8 mouse cellular contexts compared by ENCODE assay signal in the genomic region with DNA sequence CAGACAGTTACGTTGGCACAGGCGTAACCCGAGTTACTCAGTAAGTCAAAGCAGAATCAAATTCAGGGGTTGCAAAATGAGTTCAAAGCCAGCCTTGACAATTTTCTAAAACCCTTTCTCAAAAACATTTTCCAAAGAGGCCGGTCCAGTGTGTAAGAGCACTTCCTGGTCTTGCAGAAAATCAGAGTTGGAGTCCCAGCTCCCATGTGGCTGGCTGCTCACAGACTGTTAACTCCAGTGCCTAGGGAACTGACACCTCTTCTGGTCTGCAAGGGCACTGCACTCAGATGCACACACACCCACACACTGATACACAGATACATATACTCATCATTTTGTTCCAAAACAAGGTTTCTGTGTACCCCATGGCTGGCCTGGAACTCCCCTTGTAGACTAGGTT. TPM values are rescaled to one million over a fixed set of nuclear protein-coding genes. Genes with fewer than 3 reads are reported as not detected.
DNase-seq lines count a peak whose midpoint lies in the region; ATAC-seq and TF ChIP-seq lines count a peak whose summit lies in the region.

No protein-coding gene starts in this region.

- in situ Hi-C loops in CH12.LX (cut with MboI; ENCODE audit: low pct_ligation_motif_present, low pct_unique_long_range_greater_than_20kb, low sequenced_read_pairs), result no loop called here

- peaks cover 5% of the 10 kb centered on the region for H3K36me3 ChIP-seq in heart, adult 2 months (ENCODE audit: control insufficient read depth, insufficient read depth, low read length)
- H3K36me3 ChIP-seq in CH12.LX (replicated peaks in 1 of 2; ENCODE audit: control insufficient read depth in 1 of 2, insufficient read depth in 1 of 2, low read length in 1 of 2) (peaks cover 7 to 45% of the 10 kb centered on the region in 2 experiments), macrophage (ENCODE audit: inconsistent target) (peaks cover 10% of the 10 kb centered on the region)
- H3K36me3 ChIP-seq in forebrain, embryonic 16.5 days (ENCODE audit: control insufficient read depth, insufficient read depth), result no peaks in the 10 kb centered on the region

- intact Hi-C loops in heart, adult 2 months (cut with DNase I), result loop anchor here (1.0 kb wide), 1 partner anchor 40 kb away; no protein-coding TSS in a partner anchor
- intact Hi-C loops in heart, postnatal 36 days (cut with DNase I), result no loop called here

- H3K4me2 ChIP-seq in CH12.LX (ENCODE audit: insufficient read depth, low read depth, poor library complexity, severe bottlenecking), result peak overlapping the region; percentile 45; the same call in 1 of the 2 replicates
- H3K4me2 ChIP-seq in forebrain, embryonic 16.5 days (ENCODE audit: low read length), result peak overlapping the region; percentile 66

- no peaks in the 10 kb centered on the region for H3K27me3 ChIP-seq in heart, adult 2 months (ENCODE audit: control insufficient read depth, insufficient read depth, low read length)
- H3K27me3 ChIP-seq in CH12.LX (replicated peaks), result no peaks in the 10 kb centered on the region
- H3K27me3 ChIP-seq in forebrain, embryonic 16.5 days (replicated peaks; ENCODE audit: control insufficient read depth, insufficient read depth, low read length), result no peaks in the 10 kb centered on the region

- peak overlapping the region; percentile 77 for H3K27ac ChIP-seq in heart, adult 2 months
- no peak overlapping the region for H3K27ac ChIP-seq in CH12.LX (ENCODE audit: insufficient read depth, low read depth)
- peak overlapping the region; percentile 95 for H3K27ac ChIP-seq in forebrain, embryonic 16.5 days (ENCODE audit: low read length)
- H3K27ac ChIP-seq in macrophage, result peak overlapping the region; percentile 75

- peak overlapping the region; percentile 92 for H3K4me3 ChIP-seq in heart, adult 2 months
- peak overlapping the region; percentile 82 to 88 (median 83) for H3K4me3 ChIP-seq in CH12.LX (replicated peaks in 1 of 3; ENCODE audit: low read depth in 2 of 3, low read length in 2 of 3, poor library complexity in 1 of 3)
- peak overlapping the region; percentile 86 for H3K4me3 ChIP-seq in forebrain, embryonic 16.5 days (replicated peaks; ENCODE audit: low read length)
- peak overlapping the region; percentile 85 for H3K4me3 ChIP-seq in macrophage (ENCODE audit: inconsistent target)

- peaks cover 9% of the 10 kb centered on the region for H3K4me1 ChIP-seq in heart, adult 2 months (ENCODE audit: control insufficient read depth, insufficient read depth, low read length)
- H3K4me1 ChIP-seq in CH12.LX (ENCODE audit: control insufficient read depth in 1 of 2, insufficient read depth in 2 of 2), result peaks cover 12 to 65% of the 10 kb centered on the region in 2 experiments
- H3K4me1 ChIP-seq in forebrain, embryonic 16.5 days (replicated peaks; ENCODE audit: control insufficient read depth, insufficient read depth, low read length), result peaks cover 29% of the 10 kb centered on the region

- dilution Hi-C loops in CH12.LX (cut with MboI; ENCODE audit: extremely low pct_ligation_motif_present, extremely low pct_unique_long_range_greater_than_20kb, low sequenced_read_pairs), result no loop called here

- no peaks in the 10 kb centered on the region for H3K79me2 ChIP-seq in heart, adult 2 months (replicated peaks; ENCODE audit: control insufficient read depth, insufficient read depth, low read length)
- H3K79me2 ChIP-seq in CH12.LX (replicated peaks; ENCODE audit: control insufficient read depth, extremely low read depth, insufficient read depth, poor library complexity, severe bottlenecking) (peaks cover 44% of the 10 kb centered on the region), macrophage (ENCODE audit: inconsistent target) (peaks cover 37% of the 10 kb centered on the region)

- peaks cover 6% of the 10 kb centered on the region for H3K9me3 ChIP-seq in CH12.LX (replicated peaks; ENCODE audit: low read length)
- H3K9me3 ChIP-seq in forebrain, embryonic 16.5 days (ENCODE audit: control insufficient read depth, low read length), result no peaks in the 10 kb centered on the region

- no peak for TF ChIP-seq EP300 in heart, adult 2 months (IDR thresholded peaks at IDR 0.05; ENCODE audit: insufficient read depth, low read depth, low read length)
- no peak for TF ChIP-seq EP300 in CH12.LX (IDR thresholded peaks at IDR 0.05; ENCODE audit: low read length)

- no peak for TF ChIP-seq CTCF in heart, adult 2 months (IDR thresholded peaks at IDR 0.05)
- no peak for TF ChIP-seq CTCF in CH12.LX (conservative IDR thresholded peaks at IDR 0.05 in 1 of 2, IDR thresholded peaks at IDR 0.05 in 1 of 2; ENCODE audit: low read depth in 2 of 2, low read length in 2 of 2)

- H3K9ac ChIP-seq in heart, adult 2 months (ENCODE audit: low read depth, low read length), result no peak overlapping the region
- H3K9ac ChIP-seq in CH12.LX (ENCODE audit: insufficient read depth, low read depth), result peak overlapping the region; percentile 89
- peak overlapping the region; percentile 98; the same call in 1 of the 2 replicates for H3K9ac ChIP-seq in forebrain, embryonic 16.5 days (replicated peaks; ENCODE audit: low read depth, low read length)

- DNase-seq in heart, adult 2 months, result no peak
- no peak for DNase-seq in heart, postnatal 36 days
- peak; percentile 48 for DNase-seq in CH12.LX (ENCODE audit: extremely low read depth)
- DNase-seq in thymus, postnatal 0 days (ENCODE audit: low spot score), result no peak
- DNase-seq in thymus, postnatal 36 days, result no peak

- no peak for TF ChIP-seq RAD21 in CH12.LX (IDR thresholded peaks at IDR 0.05; ENCODE audit: low read depth, low read length)

- 98% methylated on average over 4 of the region's 4 CpGs for WGBS in heart, adult 2 months
- WGBS in forebrain, embryonic 16.5 days, result 96% methylated on average over 4 of the region's 4 CpGs
- WGBS in macrophage (ENCODE audit: missing documents), result 94% methylated on average over 4 of the region's 4 CpGs

- no peak for TF ChIP-seq POLR2A in heart, adult 2 months (IDR thresholded peaks at IDR 0.05; ENCODE audit: insufficient read depth, low read depth, low read length)
- no peak for TF ChIP-seq POLR2A in CH12.LX (IDR thresholded peaks at IDR 0.05; ENCODE audit: low read depth, low read length)

- ATAC-seq in forebrain, embryonic 16.5 days, result no peak
- ATAC-seq in inflammation-experienced regulatory T-cells, adult 6 months, result no peak

RNA-seq across cellular contexts. Expression of a gene that starts 0.9 kb away (rescaled TPM):
- total RNA-seq in heart, adult 2 months (2021), result 10 to 100 TPM; 60.5 to 66.4 TPM
- polyA plus RNA-seq in heart, adult 2 months (2012; rRNA removed), result 63.9 and 74.2 TPM in 2 replicates
- total RNA-seq in heart, postnatal 36 days (2021), result 10 to 100 TPM; 58.3 to 62.6 TPM
- 165 and 267 TPM in 2 replicates for total RNA-seq in CH12.LX (2012; rRNA removed)
- total RNA-seq in CH12.LX (2014; rRNA removed), result 148 and 183 TPM in 2 replicates
- polyA plus RNA-seq in CH12.LX (2012; ENCODE audit: insufficient read length, low read depth), result 493 and 576 TPM in 2 replicates
- polyA plus RNA-seq in forebrain, embryonic 16.5 days (2015; fragmentation: Nextera tagmentation; extraction: Ambion mirVana), result 119 and 125 TPM in 2 replicates
- total RNA-seq in macrophage (2018; cell fraction: chromatin; rRNA removed), result 100 to 1,000 TPM; 261 to 678 (median 517) TPM
- total RNA-seq in macrophage (2018; cell fraction: cytosol; rRNA removed), result 10 to 100 TPM; 30.5 to 72.8 (median 48.5) TPM
- 100 to 1,000 TPM; 128 to 373 (median 223) TPM for total RNA-seq in macrophage (2018; cell fraction: nucleus; rRNA removed)
- polyA plus RNA-seq in macrophage (2018), result 79.3 to 119 TPM (median 83.4 TPM) in 3 replicates
- 114 and 118 TPM in 2 replicates for polyA plus RNA-seq in thymus, postnatal 0 days (2015; fragmentation: Nextera tagmentation; extraction: Ambion mirVana)
- 10 to 100 TPM; 58.1 to 76.1 (median 61.2) TPM for polyA plus RNA-seq in inflammation-experienced regulatory T-cells, adult 6 months (2017; shearing (Covaris generic))

RNA-seq across cellular contexts. Expression of a gene that starts 5.8 kb away (rescaled TPM):
- total RNA-seq in heart, adult 2 months (2021), result 10 to 100 TPM; 12.5 to 13.6 TPM
- 23.5 and 24.2 TPM in 2 replicates for polyA plus RNA-seq in heart, adult 2 months (2012; rRNA removed)
- 10 to 100 TPM; 11.1 to 14.3 TPM for total RNA-seq in heart, postnatal 36 days (2021)
- total RNA-seq in CH12.LX (2012; rRNA removed), result 1.4 and 1.8 TPM in 2 replicates
- 0.81 and 0.86 TPM in 2 replicates for total RNA-seq in CH12.LX (2014; rRNA removed)
- 3.9 and 5.1 TPM in 2 replicates for polyA plus RNA-seq in CH12.LX (2012; ENCODE audit: insufficient read length, low read depth)
- 17.0 and 17.9 TPM in 2 replicates for polyA plus RNA-seq in forebrain, embryonic 16.5 days (2015; fragmentation: Nextera tagmentation; extraction: Ambion mirVana)
- total RNA-seq in macrophage (2018; cell fraction: chromatin; rRNA removed), result 10 to 100 TPM in 15 of 26 experiments, 1 to 10 TPM in 11; 1.6 to 24.0 (median 10.6) TPM
- 1 to 10 TPM in 5 of 26 experiments, under 1 TPM in 21; 0.23 to 1.5 (median 0.69) TPM for total RNA-seq in macrophage (2018; cell fraction: cytosol; rRNA removed)
- total RNA-seq in macrophage (2018; cell fraction: nucleus; rRNA removed), result 10 to 100 TPM in 6 of 26 experiments, 1 to 10 TPM in 20; 1.4 to 13.1 (median 6.2) TPM
- polyA plus RNA-seq in macrophage (2018), result 1.0 to 2.2 TPM (median 1.2 TPM) in 3 replicates
- polyA plus RNA-seq in thymus, postnatal 0 days (2015; fragmentation: Nextera tagmentation; extraction: Ambion mirVana), result 17.1 and 17.4 TPM in 2 replicates
- polyA plus RNA-seq in inflammation-experienced regulatory T-cells, adult 6 months (2017; shearing (Covaris generic)), result 1 to 10 TPM; 1.4 to 1.7 (median 1.6) TPM

RNA-seq across cellular contexts. Expression of a gene that starts 13.9 kb away (rescaled TPM):
- total RNA-seq in heart, adult 2 months (2021), result 1 to 10 TPM; 8.1 to 8.8 TPM
- 11.8 and 12.8 TPM in 2 replicates for polyA plus RNA-seq in heart, adult 2 months (2012; rRNA removed)
- total RNA-seq in heart, postnatal 36 days (2021), result 1 to 10 TPM; 8.5 to 9.0 TPM
- total RNA-seq in CH12.LX (2012; rRNA removed), result 2.9 and 4.1 TPM in 2 replicates
- 0.91 and 1.6 TPM in 2 replicates for total RNA-seq in CH12.LX (2014; rRNA removed)
- 4.4 and 5.2 TPM in 2 replicates for polyA plus RNA-seq in CH12.LX (2012; ENCODE audit: insufficient read length, low read depth)
- polyA plus RNA-seq in forebrain, embryonic 16.5 days (2015; fragmentation: Nextera tagmentation; extraction: Ambion mirVana), result 6.1 and 8.9 TPM in 2 replicates
- 1 to 10 TPM in 8 of 26 experiments, under 1 TPM in 7, not detected in 11; 0.49 to 2.3 (median 1.0) TPM for total RNA-seq in macrophage (2018; cell fraction: chromatin; rRNA removed)
- total RNA-seq in macrophage (2018; cell fraction: cytosol; rRNA removed), result 1 to 10 TPM in 23 of 26 experiments, under 1 TPM in 3; 0.86 to 3.2 (median 1.8) TPM
- 1 to 10 TPM in 16 of 26 experiments, under 1 TPM in 6, not detected in 4; 0.71 to 6.3 (median 1.3) TPM for total RNA-seq in macrophage (2018; cell fraction: nucleus; rRNA removed)
- polyA plus RNA-seq in macrophage (2018), result 1.2 to 3.2 TPM (median 1.6 TPM) in 3 replicates
- polyA plus RNA-seq in thymus, postnatal 0 days (2015; fragmentation: Nextera tagmentation; extraction: Ambion mirVana), result 16.6 and 21.0 TPM in 2 replicates
- 1 to 10 TPM in 2 of 3 experiments, under 1 TPM in 1; 0.32 to 2.0 (median 1.5) TPM for polyA plus RNA-seq in inflammation-experienced regulatory T-cells, adult 6 months (2017; shearing (Covaris generic))

RNA-seq across cellular contexts. Expression of a gene that starts 21.0 kb away (rescaled TPM):
- 1 to 10 TPM; 1.5 to 2.2 TPM for total RNA-seq in heart, adult 2 months (2021)
- 3.5 and 4.9 TPM in 2 replicates for polyA plus RNA-seq in heart, adult 2 months (2012; rRNA removed)
- total RNA-seq in heart, postnatal 36 days (2021), result 1 to 10 TPM; 2.9 to 3.1 TPM
- total RNA-seq in CH12.LX (2012; rRNA removed) (0.13 TPM in 2 replicates), CH12.LX (2014; rRNA removed) (not detected in 2 replicates)
- polyA plus RNA-seq in CH12.LX (2012; ENCODE audit: insufficient read length, low read depth) (0.11 and 0.23 TPM in 2 replicates), macrophage (2018) (0.11 to 0.14 TPM in 2 of 3 replicates, not detected in the other)
- polyA plus RNA-seq in forebrain, embryonic 16.5 days (2015; fragmentation: Nextera tagmentation; extraction: Ambion mirVana), result 10.2 and 17.2 TPM in 2 replicates
- total RNA-seq in macrophage (2018; cell fraction: chromatin; rRNA removed), result 1 to 10 TPM in 2 of 26 experiments, under 1 TPM in 11, not detected in 13; 0.18 to 1.8 (median 0.53) TPM
- under 1 TPM in 7 of 26 experiments, not detected in 19; 0.03 to 0.09 (median 0.07) TPM for total RNA-seq in macrophage (2018; cell fraction: cytosol; rRNA removed)
- total RNA-seq in macrophage (2018; cell fraction: nucleus; rRNA removed), result 1 to 10 TPM in 3 of 26 experiments, under 1 TPM in 9, not detected in 14; 0.15 to 2.4 (median 0.49) TPM
- 25.9 and 26.3 TPM in 2 replicates for polyA plus RNA-seq in thymus, postnatal 0 days (2015; fragmentation: Nextera tagmentation; extraction: Ambion mirVana)
- not detected for polyA plus RNA-seq in inflammation-experienced regulatory T-cells, adult 6 months (2017; shearing (Covaris generic))

RNA-seq across cellular contexts. Expression of a gene that starts 25.0 kb away (rescaled TPM):
- total RNA-seq in heart, adult 2 months (2021), result 1 to 10 TPM; 1.7 to 2.2 TPM
- 6.0 and 8.9 TPM in 2 replicates for polyA plus RNA-seq in heart, adult 2 months (2012; rRNA removed)
- 1 to 10 TPM; 2.0 to 3.6 TPM for total RNA-seq in heart, postnatal 36 days (2021)
- total RNA-seq in CH12.LX (2012; rRNA removed) (11.1 and 11.5 TPM in 2 replicates), CH12.LX (2014; rRNA removed) (2.8 and 3.0 TPM in 2 replicates)
- polyA plus RNA-seq in CH12.LX (2012; ENCODE audit: insufficient read length, low read depth) (7.9 and 8.2 TPM in 2 replicates), macrophage (2018) (6.9 to 28.0 TPM (median 11.2 TPM) in 3 replicates)
- polyA plus RNA-seq in forebrain, embryonic 16.5 days (2015; fragmentation: Nextera tagmentation; extraction: Ambion mirVana), result 17.7 and 26.0 TPM in 2 replicates
- 100 to 1,000 TPM in 6 of 26 experiments, 10 to 100 TPM in 20; 11.3 to 167 (median 61.2) TPM for total RNA-seq in macrophage (2018; cell fraction: chromatin; rRNA removed)
- total RNA-seq in macrophage (2018; cell fraction: cytosol; rRNA removed), result 10 to 100 TPM in 25 of 26 experiments, 1 to 10 TPM in 1; 9.3 to 53.3 (median 22.2) TPM
- total RNA-seq in macrophage (2018; cell fraction: nucleus; rRNA removed), result 100 to 1,000 TPM in 2 of 26 experiments, 10 to 100 TPM in 24; 16.9 to 121 (median 64.3) TPM
- polyA plus RNA-seq in thymus, postnatal 0 days (2015; fragmentation: Nextera tagmentation; extraction: Ambion mirVana), result 7.0 and 9.5 TPM in 2 replicates
- 10 to 100 TPM in 2 of 3 experiments, 1 to 10 TPM in 1; 6.0 to 15.2 (median 11.0) TPM for polyA plus RNA-seq in inflammation-experienced regulatory T-cells, adult 6 months (2017; shearing (Covaris generic))
